ENCODE assay signal across 15 mouse cellular contexts in genomic region chr14:111809871-111810270, GRCm38 (mm10).
"Had no signal": no experiment of that assay in that cellular context is flagged by ENCODE, and none has a peak within 500 bp of the region (broad histone marks: within the 10 kb centered on the region; RNA-seq: fewer than 3 reads in every experiment).

No protein-coding gene starts in this region.

- H3K4me1 ChIP-seq: limb, embryonic 10.5 days; liver, embryonic 15.5 days; lung, embryonic 15.5 days; megakaryocyte, embryonic 14.5 days; neural tube, embryonic 12.5 days; stomach, embryonic 15.5 days had no signal

- DNase-seq: kidney, adult 18-20 months; kidney, postnatal 10 days; kidney, postnatal 4 days; lung, postnatal 14 days; thymus, postnatal 36 days had no signal

- H3K9me3 ChIP-seq: limb, embryonic 10.5 days; liver, embryonic 15.5 days; lung, embryonic 15.5 days; megakaryocyte, embryonic 14.5 days; neural tube, embryonic 12.5 days; stomach, embryonic 15.5 days had no signal

- H3K4me3 ChIP-seq: layer of hippocampus, adult 2 months; limb, embryonic 10.5 days; liver, embryonic 15.5 days; lung, embryonic 15.5 days; megakaryocyte, embryonic 14.5 days; neural tube, embryonic 12.5 days; stomach, embryonic 15.5 days had no signal

- H3K27me3 ChIP-seq: liver, embryonic 15.5 days; lung, embryonic 15.5 days; megakaryocyte, embryonic 14.5 days; neural tube, embryonic 12.5 days; stomach, embryonic 15.5 days had no signal

- H3K27ac ChIP-seq: layer of hippocampus, adult 2 months; limb, embryonic 10.5 days; liver, embryonic 15.5 days; lung, embryonic 15.5 days; macrophage; neural tube, embryonic 12.5 days; stomach, embryonic 15.5 days had no signal

- H3K4me2 ChIP-seq: liver, embryonic 11.5 days; liver, embryonic 15.5 days; lung, embryonic 15.5 days; midbrain, embryonic 11.5 days; neural tube, embryonic 12.5 days; stomach, embryonic 15.5 days had no signal

- H3K9ac ChIP-seq: liver, embryonic 15.5 days; lung, embryonic 15.5 days; neural tube, embryonic 12.5 days; stomach, embryonic 15.5 days had no signal

- H3K36me3 ChIP-seq: limb, embryonic 10.5 days; liver, embryonic 15.5 days; lung, embryonic 15.5 days; neural tube, embryonic 12.5 days; stomach, embryonic 15.5 days had no signal
